Mouse (Mus musculus): ENCODE measurements around the gene Hrh2. TPM values are rescaled to one million over a fixed set of nuclear protein-coding genes. Genes with fewer than 3 reads are reported as not detected.

Hrh2 gene
- not detected in 2 replicates for polyA plus RNA-seq (2016; fragmentation: Nextera tagmentation; extraction: Ambion mirVana)

DNA sequence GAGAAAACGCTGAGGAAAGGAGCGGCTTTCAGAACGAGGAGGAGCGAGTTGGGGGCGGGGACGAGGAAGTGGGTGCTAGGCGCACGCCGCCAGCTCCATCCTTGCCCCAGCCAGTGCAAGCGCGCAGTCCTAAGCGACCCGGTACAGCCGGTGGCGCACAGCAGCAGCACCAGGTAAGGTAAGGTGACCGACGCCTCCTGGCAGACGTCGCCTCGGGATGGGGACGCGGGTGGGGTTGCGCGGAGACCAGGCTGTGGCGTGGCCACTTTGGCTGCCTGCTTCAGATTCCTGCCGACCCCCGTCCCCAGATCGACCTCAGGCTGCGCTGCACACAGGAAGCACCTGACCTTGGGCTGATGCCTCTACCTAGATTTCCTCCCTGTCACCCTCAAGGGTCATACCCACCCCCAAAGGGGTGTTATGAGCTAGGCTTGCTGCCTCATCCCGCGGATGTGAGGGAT is at the start of gene Hrh2:
Gene Hrh2, plus strand, starts transcription at position 109 of the 461 bp plus-strand sequence.
- no peak for ATAC-seq (ENCODE audit: insufficient number of reproducible peaks, insufficient read depth, low FRiP score, low TSS enrichment, low read depth)
- H3K4me3 ChIP-seq (replicated peaks): peak within 1 kb of the TSS; percentile 32
- H3K4me1 ChIP-seq (replicated peaks): no peaks in the 10 kb centered on the region; the same call in 1 of the 2 replicates
- no peaks in the 10 kb centered on the region for H3K36me3 ChIP-seq
- 1% methylated on average over 31 of the region's 31 CpGs for WGBS
- no peak within 1 kb of the TSS for H3K27ac ChIP-seq
- H3K27me3 ChIP-seq: peaks cover 51% of the 10 kb centered on the region
- no peaks in the 10 kb centered on the region for H3K9me3 ChIP-seq
- no peak within 1 kb of the TSS for H3K9ac ChIP-seq (replicated peaks)
- H3K4me2 ChIP-seq: peak within 1 kb of the TSS; percentile 56

DNA sequence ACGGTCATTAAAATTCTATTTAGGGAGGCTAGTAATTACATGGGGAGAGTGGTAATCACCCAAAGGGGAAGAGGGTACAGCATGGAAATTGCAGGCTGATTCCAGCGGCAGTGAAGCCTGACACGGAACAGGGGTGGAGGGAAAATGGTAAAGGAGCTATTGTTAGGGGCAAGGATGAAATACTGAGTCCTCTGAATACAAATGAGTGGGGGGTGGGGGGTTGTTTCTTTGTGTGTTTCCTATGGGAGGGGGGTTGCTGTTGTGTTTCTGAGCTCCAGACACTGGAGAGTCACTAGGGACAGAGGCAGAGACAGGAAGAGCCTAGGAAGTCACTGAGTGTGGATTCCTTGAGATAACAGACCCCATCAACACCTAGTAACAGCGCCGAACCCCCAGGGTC is 48.1 kb upstream of the Hrh2 start:
- Histone ChIP-seq H3K4me1 (replicated peaks) (no peaks in the 10 kb centered on the region), H3K9me3 (peaks cover 3% of the 10 kb centered on the region; the same call in 1 of the 2 replicates), H3K4me2 (no peak overlapping the region), H3K9ac (replicated peaks) (no peak overlapping the region), H3K36me3 (no peaks in the 10 kb centered on the region), H3K4me3 (replicated peaks) (no peak overlapping the region), H3K27me3 (peaks cover 4% of the 10 kb centered on the region), H3K27ac (no peak overlapping the region)
- ATAC-seq (ENCODE audit: insufficient number of reproducible peaks, insufficient read depth, low FRiP score, low TSS enrichment, low read depth): no peak
- WGBS: 58% methylated on average over 5 of the region's 5 CpGs

DNA sequence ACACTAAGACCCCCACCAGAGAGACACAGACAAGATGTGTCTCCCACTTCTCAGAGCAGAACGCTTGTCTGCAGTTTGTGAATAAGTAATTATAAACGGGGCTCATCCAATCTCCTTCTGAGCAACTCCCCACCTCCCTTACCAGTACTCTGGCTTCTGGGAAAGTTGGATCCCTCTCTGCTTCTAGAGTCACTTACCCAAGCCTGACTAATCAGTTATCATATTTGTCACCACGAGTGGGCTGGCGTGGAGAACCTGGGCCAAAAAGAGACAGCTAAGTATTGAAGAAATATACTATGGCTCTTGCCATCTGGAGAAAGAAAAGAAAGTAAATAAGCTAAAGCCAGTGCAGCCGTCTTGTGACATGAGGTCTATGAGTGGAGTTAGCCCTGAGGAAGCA is 47.3 kb upstream of the Hrh2 start:
- H3K27me3 ChIP-seq: peaks cover 4% of the 10 kb centered on the region
- H3K4me3 ChIP-seq (replicated peaks): no peak overlapping the region
- H3K4me2 ChIP-seq: no peak overlapping the region
- 86% methylated on average over 5 of the region's 5 CpGs for WGBS
- H3K9me3 ChIP-seq: peaks cover 3% of the 10 kb centered on the region; the same call in 1 of the 2 replicates
- no peak overlapping the region for H3K27ac ChIP-seq
- no peaks in the 10 kb centered on the region for H3K4me1 ChIP-seq (replicated peaks)
- ATAC-seq (ENCODE audit: insufficient number of reproducible peaks, insufficient read depth, low FRiP score, low TSS enrichment, low read depth): no peak
- H3K36me3 ChIP-seq: no peaks in the 10 kb centered on the region
- no peak overlapping the region for H3K9ac ChIP-seq (replicated peaks)

DNA sequence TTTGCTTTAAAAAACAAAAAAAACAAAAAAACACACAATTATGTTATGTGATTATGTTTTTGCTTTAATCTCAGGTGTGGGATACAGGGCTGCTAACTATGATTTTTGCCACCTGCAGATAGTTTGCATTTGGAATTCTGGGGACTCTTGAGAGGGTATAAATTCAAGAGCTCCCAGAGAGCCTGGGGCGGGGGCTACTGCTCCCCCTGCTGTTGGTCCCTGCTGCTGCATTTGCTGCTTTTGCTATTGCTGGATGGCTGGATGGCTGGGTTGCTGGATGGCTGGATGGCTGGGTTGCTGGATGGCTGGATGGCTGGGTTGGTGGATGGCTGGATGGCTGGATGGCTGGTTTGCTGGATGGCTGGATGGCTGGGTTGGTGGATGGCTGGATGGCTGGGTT is 44.6 kb upstream of the Hrh2 start:
- no peak overlapping the region for H3K9ac ChIP-seq (replicated peaks)
- no peak overlapping the region for H3K4me3 ChIP-seq (replicated peaks)
- peaks cover 6% of the 10 kb centered on the region; the same call in 1 of the 2 replicates for H3K27me3 ChIP-seq
- no peak overlapping the region for H3K27ac ChIP-seq
- no peaks in the 10 kb centered on the region for H3K36me3 ChIP-seq
- H3K9me3 ChIP-seq: peaks cover 3% of the 10 kb centered on the region; the same call in 1 of the 2 replicates
- ATAC-seq (ENCODE audit: insufficient number of reproducible peaks, insufficient read depth, low FRiP score, low TSS enrichment, low read depth): no peak
- H3K4me2 ChIP-seq: no peak overlapping the region
- WGBS: 71% methylated on average over 1 of the region's 1 CpGs
- no peaks in the 10 kb centered on the region for H3K4me1 ChIP-seq (replicated peaks)

DNA sequence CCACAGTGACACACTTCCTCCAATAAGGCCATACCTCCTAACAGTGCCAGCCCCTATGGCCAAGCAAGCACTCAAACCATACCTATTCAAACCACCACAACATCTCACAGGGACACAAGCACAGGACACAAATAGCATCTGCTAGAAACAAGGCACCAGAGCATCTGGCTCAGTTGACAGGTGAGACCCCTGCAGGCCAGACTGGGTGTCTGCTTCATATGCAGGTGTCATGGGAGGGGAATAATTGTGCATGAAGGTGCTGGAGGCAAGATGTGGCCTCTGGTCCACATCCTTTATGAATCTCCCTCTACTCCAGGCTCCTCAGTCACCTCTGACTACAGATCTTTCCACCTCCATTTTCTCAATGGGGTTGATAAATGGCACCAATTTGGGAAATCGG is 39.5 kb upstream of the Hrh2 start:
- Histone ChIP-seq H3K4me2 (no peak overlapping the region), H3K27me3 (peaks cover 24% of the 10 kb centered on the region), H3K9me3 (no peaks in the 10 kb centered on the region), H3K27ac (no peak overlapping the region), H3K36me3 (no peaks in the 10 kb centered on the region), H3K4me1 (replicated peaks) (peaks cover 6% of the 10 kb centered on the region), H3K4me3 (replicated peaks) (no peak overlapping the region), H3K9ac (replicated peaks) (no peak overlapping the region)
- no peak for ATAC-seq (ENCODE audit: insufficient number of reproducible peaks, insufficient read depth, low FRiP score, low TSS enrichment, low read depth)
- 93% methylated on average over 1 of the region's 1 CpGs for WGBS

DNA sequence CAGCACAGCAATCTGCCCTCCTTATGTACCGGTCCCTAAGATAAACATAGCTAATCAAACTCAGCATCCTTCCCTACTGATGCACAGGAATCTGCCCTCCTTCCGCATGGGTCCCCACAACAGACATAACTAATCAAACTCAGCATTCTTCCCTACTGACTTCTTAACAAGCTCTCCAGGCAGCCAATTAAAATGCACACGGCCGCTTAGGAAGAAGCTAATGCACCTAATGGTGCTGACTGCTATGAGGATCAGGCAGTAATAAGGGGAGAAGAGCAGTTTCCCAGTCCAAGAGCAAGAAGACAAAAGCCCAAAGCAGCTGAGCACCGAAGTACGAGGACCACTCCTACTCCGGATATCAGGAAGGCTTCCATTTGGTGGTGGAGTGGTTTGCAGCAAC is 39.0 kb upstream of the Hrh2 start:
- Histone ChIP-seq H3K9me3 (no peaks in the 10 kb centered on the region), H3K4me3 (replicated peaks) (no peak overlapping the region), H3K4me1 (replicated peaks) (peaks cover 6% of the 10 kb centered on the region), H3K27me3 (peaks cover 29% of the 10 kb centered on the region), H3K4me2 (no peak overlapping the region), H3K27ac (no peak overlapping the region), H3K36me3 (no peaks in the 10 kb centered on the region), H3K9ac (replicated peaks) (no peak overlapping the region)
- no peak for ATAC-seq (ENCODE audit: insufficient number of reproducible peaks, insufficient read depth, low FRiP score, low TSS enrichment, low read depth)
- 45% methylated on average over 7 of the region's 7 CpGs for WGBS

DNA sequence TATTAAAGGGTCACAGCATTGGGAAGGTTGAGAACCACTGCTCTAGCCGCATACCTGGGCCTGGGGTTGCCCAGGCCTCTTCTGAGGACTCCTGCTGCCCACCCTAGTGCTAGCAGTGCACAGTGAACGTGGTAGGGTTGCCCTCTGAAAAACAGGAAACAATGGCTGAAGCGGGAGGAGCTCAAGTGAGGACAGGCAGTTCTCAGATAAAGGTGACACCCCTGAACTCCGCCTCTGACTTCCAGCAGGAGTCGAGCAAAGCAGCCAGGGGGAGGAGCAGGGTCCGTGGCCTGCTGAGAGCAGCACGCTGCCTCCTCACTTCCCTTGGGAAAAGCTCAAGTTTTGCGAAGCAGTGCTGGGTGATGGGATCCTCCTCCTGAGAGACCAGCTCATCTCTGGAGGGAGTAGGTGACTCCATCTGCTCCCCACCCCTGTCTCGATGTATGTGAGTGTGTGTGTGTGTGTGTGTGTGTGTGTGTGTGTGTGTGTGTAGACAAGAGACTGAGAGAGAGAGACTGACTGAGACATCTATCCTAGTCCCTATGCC is 38.2 kb upstream of the Hrh2 start:
- no peak for ATAC-seq (ENCODE audit: insufficient number of reproducible peaks, insufficient read depth, low FRiP score, low TSS enrichment, low read depth)
- Histone ChIP-seq H3K9me3 (no peaks in the 10 kb centered on the region), H3K4me1 (replicated peaks) (peaks cover 6% of the 10 kb centered on the region), H3K4me2 (no peak overlapping the region), H3K27ac (no peak overlapping the region), H3K9ac (replicated peaks) (no peak overlapping the region), H3K36me3 (no peaks in the 10 kb centered on the region), H3K27me3 (peaks cover 33% of the 10 kb centered on the region), H3K4me3 (replicated peaks) (no peak overlapping the region)
- 16% methylated on average over 9 of the region's 9 CpGs for WGBS

DNA sequence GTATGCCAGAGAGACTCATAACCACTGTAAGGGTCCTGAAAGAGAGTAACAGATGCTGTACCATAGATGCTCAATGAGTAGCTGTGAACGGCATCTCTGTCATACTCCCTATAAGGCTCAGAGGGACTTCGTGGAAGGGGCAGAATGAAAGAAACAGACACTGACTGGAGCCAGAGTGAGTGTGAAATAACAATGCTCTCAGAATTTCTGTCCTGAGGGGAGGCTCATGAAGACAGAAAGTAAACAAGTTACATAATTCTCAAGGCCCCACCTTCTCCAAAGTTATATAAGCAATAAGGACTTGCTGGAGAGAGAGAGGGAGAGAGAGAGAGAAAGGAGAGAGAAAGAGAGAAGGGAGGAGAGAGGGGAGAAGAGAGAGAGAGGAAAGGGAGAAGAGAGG is 36.1 kb upstream of the Hrh2 start:
- ATAC-seq (ENCODE audit: insufficient number of reproducible peaks, insufficient read depth, low FRiP score, low TSS enrichment, low read depth): no peak
- no peaks in the 10 kb centered on the region for H3K36me3 ChIP-seq
- H3K4me3 ChIP-seq (replicated peaks): no peak overlapping the region
- no peaks in the 10 kb centered on the region for H3K9me3 ChIP-seq
- H3K9ac ChIP-seq (replicated peaks): no peak overlapping the region
- H3K27ac ChIP-seq: no peak overlapping the region
- peaks cover 6% of the 10 kb centered on the region for H3K4me1 ChIP-seq (replicated peaks)
- H3K4me2 ChIP-seq: no peak overlapping the region
- H3K27me3 ChIP-seq: peaks cover 35% of the 10 kb centered on the region
- 87% methylated on average over 2 of the region's 2 CpGs for whole genome bisulfite sequencing

DNA sequence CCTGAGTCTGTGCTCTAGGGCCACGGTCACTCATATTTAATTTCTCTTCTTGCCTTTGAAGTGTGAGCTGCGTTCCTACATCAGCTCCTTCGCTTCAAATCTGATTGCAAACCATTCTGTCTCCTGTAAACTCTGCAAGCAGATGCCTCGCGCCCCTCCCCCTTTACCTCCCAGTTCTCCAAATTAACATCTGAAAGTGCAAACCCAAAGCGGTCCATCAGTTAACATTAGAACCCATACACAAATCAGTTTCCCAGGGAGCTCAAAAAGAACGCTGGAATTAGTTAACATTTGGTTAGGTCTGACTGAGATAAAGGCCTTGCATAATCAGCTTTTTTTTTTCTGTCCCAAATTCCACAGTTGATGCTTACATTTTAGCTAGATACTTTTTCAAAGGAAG is 32.7 kb upstream of the Hrh2 start:
- no peak for ATAC-seq (ENCODE audit: insufficient number of reproducible peaks, insufficient read depth, low FRiP score, low TSS enrichment, low read depth)
- Histone ChIP-seq H3K9me3 (no peaks in the 10 kb centered on the region), H3K9ac (replicated peaks) (no peak overlapping the region), H3K4me1 (replicated peaks) (no peaks in the 10 kb centered on the region), H3K27me3 (peaks cover 32% of the 10 kb centered on the region), H3K27ac (no peak overlapping the region), H3K36me3 (no peaks in the 10 kb centered on the region), H3K4me3 (replicated peaks) (no peak overlapping the region), H3K4me2 (no peak overlapping the region)
- 16% methylated on average over 7 of the region's 7 CpGs for WGBS

DNA sequence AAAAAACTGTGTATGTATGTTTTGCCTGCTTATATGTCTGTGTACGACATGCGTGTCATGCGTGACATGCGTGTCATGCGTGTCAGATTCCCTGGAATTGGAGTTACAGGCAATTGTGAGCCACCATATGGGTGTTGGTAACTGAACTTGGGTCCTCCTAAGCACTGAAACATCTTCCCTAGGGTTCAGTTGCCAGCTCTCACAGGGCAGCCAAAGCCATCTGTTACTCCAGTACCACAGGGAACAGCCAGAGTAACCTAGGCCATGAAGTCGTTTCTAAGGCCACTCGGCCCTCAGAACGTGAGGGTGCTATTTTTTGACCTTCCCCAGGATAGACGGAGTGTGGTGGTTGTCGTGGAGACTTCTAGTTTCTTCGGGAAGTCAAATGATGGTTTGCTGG is 32.2 kb upstream of the Hrh2 start:
- Histone ChIP-seq H3K4me1 (replicated peaks) (no peaks in the 10 kb centered on the region), H3K27ac (no peak overlapping the region), H3K27me3 (peaks cover 32% of the 10 kb centered on the region), H3K4me3 (replicated peaks) (no peak overlapping the region), H3K4me2 (no peak overlapping the region), H3K36me3 (no peaks in the 10 kb centered on the region), H3K9ac (replicated peaks) (no peak overlapping the region), H3K9me3 (no peaks in the 10 kb centered on the region)
- WGBS: 63% methylated on average over 11 of the region's 11 CpGs
- no peak for ATAC-seq (ENCODE audit: insufficient number of reproducible peaks, insufficient read depth, low FRiP score, low TSS enrichment, low read depth)

DNA sequence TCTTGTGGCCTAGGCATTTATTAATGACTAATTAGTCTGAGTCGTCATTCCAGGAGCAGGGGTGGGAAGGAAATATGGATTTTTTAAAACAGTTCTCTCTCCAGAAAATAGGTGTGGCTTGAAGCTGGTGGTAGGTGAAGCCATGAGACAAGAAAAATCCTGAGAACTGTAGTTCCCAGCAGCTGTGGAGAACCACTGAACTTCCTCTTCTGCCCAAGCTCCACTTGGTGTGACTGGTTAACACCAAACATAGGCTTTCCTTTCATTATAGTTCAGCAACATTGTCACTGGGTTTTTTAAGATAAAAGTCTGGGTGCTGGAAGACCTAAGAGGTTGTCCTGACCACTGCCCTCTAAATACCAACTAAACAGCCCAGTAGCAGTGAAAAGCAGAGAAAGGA is 31.4 kb upstream of the Hrh2 start:
- no peak overlapping the region for H3K4me3 ChIP-seq (replicated peaks)
- 37% methylated on average over 1 of the region's 1 CpGs for WGBS
- peaks cover 7% of the 10 kb centered on the region; the same call in 1 of the 2 replicates for H3K4me1 ChIP-seq (replicated peaks)
- no peaks in the 10 kb centered on the region for H3K9me3 ChIP-seq
- H3K27ac ChIP-seq: no peak overlapping the region
- no peak overlapping the region for H3K9ac ChIP-seq (replicated peaks)
- H3K27me3 ChIP-seq: peaks cover 32% of the 10 kb centered on the region
- no peak for ATAC-seq (ENCODE audit: insufficient number of reproducible peaks, insufficient read depth, low FRiP score, low TSS enrichment, low read depth)
- no peak overlapping the region for H3K4me2 ChIP-seq
- no peaks in the 10 kb centered on the region for H3K36me3 ChIP-seq

DNA sequence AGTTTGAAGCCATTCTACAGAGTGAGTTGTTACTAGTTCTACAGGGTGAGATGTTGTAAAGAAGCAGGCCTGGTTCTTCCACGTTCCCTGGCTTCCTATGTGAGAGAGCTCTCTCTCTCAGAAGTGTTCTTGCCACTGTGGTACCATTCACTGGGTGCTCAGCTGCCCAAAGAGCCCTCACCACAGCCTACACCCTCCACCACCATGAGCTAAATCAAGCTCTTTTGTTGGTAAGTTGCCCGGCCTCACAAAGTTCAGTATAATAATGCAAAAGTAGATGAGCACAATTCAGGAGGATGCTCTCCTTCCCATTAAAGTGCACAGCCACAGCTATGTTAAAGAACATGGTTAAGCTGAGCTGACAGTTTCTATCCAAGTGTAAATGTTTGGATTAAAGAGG is 30.4 kb upstream of the Hrh2 start:
- Histone ChIP-seq H3K27ac (no peak overlapping the region), H3K4me1 (replicated peaks) (peaks cover 11% of the 10 kb centered on the region; the same call in 1 of the 2 replicates), H3K9ac (replicated peaks) (no peak overlapping the region), H3K9me3 (no peaks in the 10 kb centered on the region), H3K4me2 (no peak overlapping the region), H3K4me3 (replicated peaks) (no peak overlapping the region), H3K36me3 (no peaks in the 10 kb centered on the region), H3K27me3 (peaks cover 23% of the 10 kb centered on the region)
- 87% methylated on average over 2 of the region's 2 CpGs for WGBS
- ATAC-seq (ENCODE audit: insufficient number of reproducible peaks, insufficient read depth, low FRiP score, low TSS enrichment, low read depth): no peak

All from limb, embryonic 12.5 days (tissue).